ENCODE assay signal across 14 mouse cellular contexts in the genomic region with DNA sequence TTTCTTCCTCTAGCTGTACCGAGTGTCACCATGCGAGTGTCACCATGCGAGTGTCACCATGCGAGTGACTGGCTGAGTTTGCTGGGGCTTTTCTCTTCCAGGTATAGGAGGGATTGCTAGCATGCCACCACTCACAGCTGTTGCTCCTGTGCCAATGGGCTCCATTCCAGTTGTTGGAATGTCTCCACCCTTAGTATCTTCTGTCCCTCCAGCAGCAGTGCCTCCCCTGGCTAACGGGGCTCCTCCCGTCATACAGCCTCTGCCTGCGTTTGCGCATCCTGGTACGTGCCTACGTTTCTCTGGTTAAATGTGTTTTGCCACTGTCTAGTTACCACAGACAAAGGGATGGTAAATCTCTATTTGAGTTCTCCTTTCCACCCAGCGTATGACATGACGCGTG.
"Had no signal": no experiment of that assay in that cellular context is flagged by ENCODE, and none has a peak within 500 bp of the region (broad histone marks: within the 10 kb centered on the region; RNA-seq: fewer than 3 reads in every experiment).

No protein-coding gene starts in this region.

- H3K27ac ChIP-seq: kidney, embryonic 15.5 days; limb, embryonic 15.5 days; lung, embryonic 15.5 days; macrophage; midbrain, embryonic 15.5 days; neural tube, embryonic 12.5 days had no signal

- H3K4me1 ChIP-seq: kidney, embryonic 15.5 days; lung, embryonic 15.5 days; midbrain, embryonic 15.5 days; neural tube, embryonic 12.5 days had no signal

- DNase-seq: kidney, postnatal 14 days; layer of hippocampus, postnatal 36 days; lung, postnatal 14 days; spleen, adult 18-20 months; thymus, adult 18-20 months; thymus, postnatal 14 days had no signal

- H3K4me2 ChIP-seq: kidney, embryonic 15.5 days; limb, embryonic 15.5 days; lung, embryonic 15.5 days; midbrain, embryonic 11.5 days; midbrain, embryonic 15.5 days; neural tube, embryonic 12.5 days had no signal

- ATAC-seq: midbrain, embryonic 15.5 days had no signal

- H3K4me3 ChIP-seq: kidney, embryonic 15.5 days; limb, embryonic 15.5 days; lung, embryonic 15.5 days; megakaryocyte, embryonic 14.5 days; midbrain, embryonic 15.5 days; neural tube, embryonic 12.5 days had no signal

- H3K27me3 ChIP-seq: kidney, embryonic 15.5 days; limb, embryonic 15.5 days; lung, embryonic 15.5 days; midbrain, embryonic 15.5 days; neural tube, embryonic 12.5 days had no signal

- H3K9me3 ChIP-seq: kidney, embryonic 15.5 days; limb, embryonic 15.5 days; lung, embryonic 15.5 days; midbrain, embryonic 15.5 days; neural tube, embryonic 12.5 days had no signal

- H3K9ac ChIP-seq: kidney, embryonic 15.5 days; limb, embryonic 15.5 days; lung, embryonic 15.5 days; midbrain, embryonic 15.5 days; neural tube, embryonic 12.5 days had no signal
